Mouse (Mus musculus) urinary bladder, adult 18-20 months (tissue): ENCODE measurements around the gene Man2c1.

Experiments used
- DNase-seq, 2 experiments: peaks; one replicate each; pipeline ENCODE4 v3.0.0; 2022; ENCODE audit warnings: low spot score in 2 of 2, mixed read lengths in 2 of 2

Man2c1 gene

GRCm38 (mm10) chr9:57157499-57157898, 27.0 kb downstream of the Man2c1 start:
- DNase-seq, result no peak

- DNase-seq, result peak; percentile 69 to 89
Measured at GRCm38 (mm10) chr9:57158013-57158470, 27.6 kb downstream of the Man2c1 start, which contains the start of gene Commd4. Commd4 (minus strand) TSS chr9:57158331.

DNA sequence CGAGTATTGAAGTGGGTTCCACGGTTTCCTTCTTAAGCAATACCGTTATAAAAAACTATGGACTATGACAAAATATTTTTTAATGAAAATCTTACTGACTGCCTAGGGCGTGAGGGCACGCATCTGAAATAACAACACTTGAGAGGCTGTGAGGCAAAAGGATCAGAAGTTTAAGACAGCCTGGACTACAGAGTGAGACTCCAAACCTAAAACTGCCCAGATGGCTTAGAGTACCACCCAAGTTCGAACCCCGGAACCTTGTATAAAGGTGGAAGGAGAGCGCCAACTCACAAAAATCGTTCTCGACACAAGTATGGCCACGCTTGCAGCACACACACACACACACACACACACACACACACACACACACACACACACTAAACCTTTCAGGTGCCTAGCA, 28.0 kb downstream of the Man2c1 start:
- no peak for DNase-seq

GRCm38 (mm10) chr9:57162496-57162895, 32.0 kb downstream of the Man2c1 start:
- no peak for DNase-seq

DNA sequence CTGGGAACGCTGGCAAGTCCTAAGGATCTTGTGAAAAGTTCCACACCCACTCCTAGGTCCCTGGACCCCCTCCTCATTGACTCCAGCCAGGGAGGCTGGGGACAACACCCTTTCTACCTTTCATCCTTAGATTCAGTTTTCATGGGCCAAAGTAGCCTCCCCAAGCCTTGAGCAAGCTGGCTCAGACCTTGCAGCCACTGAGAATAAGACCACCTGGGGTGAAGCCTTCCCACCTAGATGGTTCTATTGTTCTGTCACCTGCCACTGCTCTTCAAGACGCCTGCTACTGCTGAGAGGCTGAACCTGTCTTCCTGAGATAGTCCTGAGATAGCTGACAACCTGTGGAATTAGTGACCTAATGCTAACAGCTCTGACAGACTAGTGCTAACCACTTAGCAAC, 32.6 kb downstream of the Man2c1 start:
- no peak for DNase-seq

DNA sequence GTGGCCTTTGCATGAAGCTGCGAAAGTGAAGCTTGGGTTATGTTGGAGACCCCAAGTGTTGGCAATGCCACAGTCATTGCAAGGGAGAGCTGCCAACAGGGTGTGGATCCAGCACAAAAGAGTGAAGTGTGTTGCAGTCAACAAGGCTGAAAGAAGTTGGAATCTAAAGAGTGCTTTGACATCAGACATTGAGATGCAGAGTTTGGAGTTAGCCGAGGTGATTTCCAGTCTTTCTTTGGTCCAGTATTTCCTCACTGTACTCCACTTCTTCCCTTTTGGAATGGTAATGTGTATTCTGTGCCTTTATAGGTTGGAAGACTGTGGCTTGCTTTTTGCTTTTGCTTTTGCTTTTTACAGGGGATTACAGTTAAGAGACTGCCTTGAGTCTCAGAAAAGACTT, 35.7 kb downstream of the Man2c1 start:
- DNase-seq, result no peak

GRCm38 (mm10) chr9:57168411-57168810, 37.9 kb downstream of the Man2c1 start:
- no peak for DNase-seq
